14 mouse cellular contexts compared by ENCODE assay signal in genomic region chr6:144754366-144754765, GRCm38 (mm10). TPM values are rescaled to one million over a fixed set of nuclear protein-coding genes. Genes with fewer than 3 reads are reported as not detected.
DNase-seq lines count a peak whose midpoint lies in the region; ATAC-seq and TF ChIP-seq lines count a peak whose summit lies in the region.
"Had no signal": no experiment of that assay in that cellular context is flagged by ENCODE, and none has a peak within 500 bp of the region (broad histone marks: within the 10 kb centered on the region; RNA-seq: fewer than 3 reads in every experiment).

No protein-coding gene starts in this region.

- H3K4me2 ChIP-seq in liver, embryonic 16.5 days (ENCODE audit: low read depth, low read length): no peak overlapping the region
- H3K4me2 ChIP-seq in kidney, embryonic 16.5 days (replicated peaks; ENCODE audit: low read depth, low read length): no peak overlapping the region
- H3K4me2 ChIP-seq in hindbrain, embryonic 16.5 days (ENCODE audit: low read length): no peak overlapping the region

- H3K36me3 ChIP-seq in liver, embryonic 16.5 days (ENCODE audit: control insufficient read depth, insufficient read depth): no peaks in the 10 kb centered on the region
- H3K36me3 ChIP-seq in kidney, embryonic 16.5 days (ENCODE audit: insufficient read depth, low read length): no peaks in the 10 kb centered on the region
- no peaks in the 10 kb centered on the region for H3K36me3 ChIP-seq in hindbrain, embryonic 16.5 days (ENCODE audit: control insufficient read depth, insufficient read depth, low read length)

- no peak for DNase-seq in gastrocnemius, adult 2 months
- DNase-seq in gastrocnemius, postnatal 25 days: no peak
- DNase-seq in liver: no peak
- DNase-seq in lung, postnatal 25 days (ENCODE audit: low spot score): peak; percentile 37
- DNase-seq: adrenal gland, adult 8-10 months; B cell, adult 2 months; cerebellum, adult 9-11 months; left cerebral cortex, postnatal 4 days; midbrain, embryonic 14.5 days had no signal

- intact Hi-C loops in gastrocnemius, adult 2 months (cut with DNase I): no loop called here

- H3K9ac ChIP-seq in liver, embryonic 16.5 days (ENCODE audit: low read depth, low read length): no peak overlapping the region
- H3K9ac ChIP-seq in kidney, embryonic 16.5 days (replicated peaks; ENCODE audit: low read length): no peak overlapping the region
- no peak overlapping the region for H3K9ac ChIP-seq in hindbrain, embryonic 16.5 days (ENCODE audit: low read depth, low read length)

- no peak for ATAC-seq in liver, embryonic 16.5 days (ENCODE audit: low read depth)
- ATAC-seq in kidney, embryonic 16.5 days (ENCODE audit: low FRiP score, low TSS enrichment): no peak
- ATAC-seq in frontal cortex, adult (ENCODE audit: low TSS enrichment): no peak
- no peak for ATAC-seq in hindbrain, embryonic 16.5 days
- ATAC-seq: forebrain, embryonic 14.5 days had no signal

- H3K27ac ChIP-seq in gastrocnemius, adult 2 months: peak overlapping the region; percentile 67
- H3K27ac ChIP-seq in liver, embryonic 16.5 days (ENCODE audit: low read length): peak overlapping the region; percentile 76
- peak overlapping the region; percentile 60 for H3K27ac ChIP-seq in kidney, embryonic 16.5 days (ENCODE audit: low read length)
- H3K27ac ChIP-seq in hindbrain, embryonic 16.5 days (ENCODE audit: low read depth, low read length): no peak overlapping the region

- no peaks in the 10 kb centered on the region for H3K27me3 ChIP-seq in liver, embryonic 16.5 days (ENCODE audit: control insufficient read depth, insufficient read depth, low read depth, low read length)
- no peaks in the 10 kb centered on the region for H3K27me3 ChIP-seq in kidney, embryonic 16.5 days (ENCODE audit: insufficient read depth, low read length)
- H3K27me3 ChIP-seq in hindbrain, embryonic 16.5 days (replicated peaks; ENCODE audit: control insufficient read depth, insufficient read depth, low read length): no peaks in the 10 kb centered on the region

- TF ChIP-seq CTCF in gastrocnemius, adult 2 months (IDR thresholded peaks at IDR 0.05): no peak

- H3K4me3 ChIP-seq in gastrocnemius, adult 2 months: no peak overlapping the region
- H3K4me3 ChIP-seq in liver, embryonic 16.5 days (ENCODE audit: low read depth, low read length): no peak overlapping the region
- H3K4me3 ChIP-seq in kidney, embryonic 16.5 days (ENCODE audit: low read length): no peak overlapping the region
- no peak overlapping the region for H3K4me3 ChIP-seq in hindbrain, embryonic 16.5 days (ENCODE audit: low read length)

- H3K4me1 ChIP-seq in liver, embryonic 16.5 days (ENCODE audit: control insufficient read depth, low read depth, low read length): no peaks in the 10 kb centered on the region; the same call in 1 of the 2 replicates
- peaks cover 8% of the 10 kb centered on the region for H3K4me1 ChIP-seq in kidney, embryonic 16.5 days (ENCODE audit: insufficient read depth, low read length)
- H3K4me1 ChIP-seq in hindbrain, embryonic 16.5 days (ENCODE audit: control insufficient read depth, insufficient read depth, low read depth, low read length): no peaks in the 10 kb centered on the region

- H3K9me3 ChIP-seq in liver, embryonic 16.5 days (replicated peaks; ENCODE audit: control insufficient read depth, low read length): no peaks in the 10 kb centered on the region
- 0 out of 2 replicates have a peak, but pooled peaks cover 3% of the 10 kb centered on the region for H3K9me3 ChIP-seq in kidney, embryonic 16.5 days (ENCODE audit: low read length)
- H3K9me3 ChIP-seq in hindbrain, embryonic 16.5 days (ENCODE audit: control insufficient read depth, low read length): no peaks in the 10 kb centered on the region; the same call in 1 of the 2 replicates

RNA-seq across cellular contexts. Expression of gene Sox5, which starts 27.4 kb away (rescaled TPM):
- under 1 TPM; 0.89 to 0.99 TPM for total RNA-seq in gastrocnemius, adult 2 months (2021)
- under 1 TPM; 0.64 to 0.70 TPM for total RNA-seq in gastrocnemius, postnatal 25 days (2021)
- polyA plus RNA-seq in liver, embryonic 16.5 days (2015; fragmentation: Nextera tagmentation; extraction: Ambion mirVana): 7.1 and 7.5 TPM in 2 replicates
- 14.8 and 20.1 TPM in 2 replicates for polyA plus RNA-seq in kidney, embryonic 16.5 days (2015; fragmentation: Nextera tagmentation; extraction: Ambion mirVana)
- 38.6 and 40.7 TPM in 2 replicates for polyA plus RNA-seq in hindbrain, embryonic 16.5 days (2015; fragmentation: Nextera tagmentation; extraction: Ambion mirVana)
